Mouse (Mus musculus): Measurements from ENCODE around the gene Arhgap24.

GRCm38 (mm10) chr5:102508162-102508561 is 27.0 kb downstream of the Arhgap24 start:
- TF ChIP-seq POLR2A (IDR thresholded peaks at IDR 0.05; ENCODE audit: borderline replicate concordance, extremely low read depth, insufficient read depth, insufficient read length, poor library complexity, severe bottlenecking) (no peak), CTCF (IDR thresholded peaks at IDR 0.05; ENCODE audit: borderline replicate concordance, extremely low read depth, insufficient read depth, insufficient read length) (no peak)
